Mouse (Mus musculus): ENCODE data around the gene Ctnnbip1. TPM values are rescaled to one million over a fixed set of nuclear protein-coding genes. Genes with fewer than 3 reads are reported as not detected.
A peak's percentile ranks its signal among the peaks of the same experiment; 100 is the strongest.

The Ctnnbip1 gene
- total RNA-seq, 2 experiments from 2014 or later = 6.2 to 9.7 TPM

DNA sequence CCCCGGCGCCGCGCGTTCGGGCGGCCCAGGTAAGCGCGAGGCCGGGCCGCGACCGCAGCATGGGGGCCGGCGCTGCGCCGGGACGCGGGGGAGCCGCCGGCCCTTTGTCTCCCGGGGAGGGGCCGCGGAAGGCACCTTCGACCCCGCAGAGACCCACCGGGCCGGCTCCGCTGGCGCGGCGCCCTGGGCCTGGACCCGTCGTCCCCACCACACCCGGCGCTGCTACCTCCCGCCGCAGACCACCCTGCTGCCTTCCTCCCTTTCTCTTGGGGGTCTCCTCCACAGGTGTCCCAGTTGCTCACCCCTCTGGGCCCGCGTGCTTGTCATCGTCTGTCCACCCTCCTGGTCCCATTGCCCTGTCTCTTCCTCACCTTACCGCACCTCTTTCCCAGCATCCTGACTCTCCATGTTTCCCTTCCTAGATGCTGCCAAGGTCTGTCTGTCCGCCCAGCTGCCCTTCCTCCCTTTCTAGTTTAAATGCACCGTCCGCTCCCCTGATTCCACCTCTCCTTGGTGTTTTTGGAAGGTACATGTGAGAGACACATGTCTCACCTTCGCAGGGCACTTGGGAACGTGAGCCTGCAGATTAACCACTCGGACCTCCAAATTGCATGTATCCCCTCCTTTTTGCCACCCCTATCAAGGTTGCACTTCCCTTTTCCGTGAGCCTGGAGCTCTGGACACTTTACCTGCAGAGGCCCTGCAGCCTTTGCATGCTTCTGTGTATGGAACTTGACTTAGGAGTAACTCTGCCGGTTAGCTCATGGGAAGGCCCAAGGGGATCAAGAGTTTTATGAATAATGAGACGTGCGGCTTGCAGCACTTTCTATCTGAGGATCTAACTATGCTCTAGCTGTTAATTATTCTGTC is 550 bp downstream of the Ctnnbip1 start:
- ATAC-seq (ENCODE audit: poor library complexity, severe bottlenecking) = no peak

DNA sequence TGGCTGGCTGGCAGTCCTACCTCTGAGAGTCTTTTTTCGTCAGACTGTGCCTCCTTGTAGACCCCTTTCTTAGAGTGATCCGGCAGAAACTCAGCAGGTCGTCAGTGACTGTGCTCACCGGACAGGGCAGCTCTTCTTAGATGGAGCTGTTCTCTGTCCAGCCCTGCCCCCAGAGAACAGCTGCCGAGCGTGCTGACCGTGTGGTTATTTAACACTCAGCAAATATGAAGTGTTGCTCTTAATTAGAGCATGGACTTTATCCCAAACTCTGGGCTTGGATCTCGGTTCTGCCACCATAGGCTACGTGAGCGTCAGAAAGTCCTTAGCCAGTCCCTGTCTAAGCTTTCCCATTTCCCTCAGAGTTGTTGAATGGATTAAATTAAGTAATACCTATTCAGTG is 3.2 kb downstream of the Ctnnbip1 start:
- no peak for ATAC-seq (ENCODE audit: poor library complexity, severe bottlenecking)

DNA sequence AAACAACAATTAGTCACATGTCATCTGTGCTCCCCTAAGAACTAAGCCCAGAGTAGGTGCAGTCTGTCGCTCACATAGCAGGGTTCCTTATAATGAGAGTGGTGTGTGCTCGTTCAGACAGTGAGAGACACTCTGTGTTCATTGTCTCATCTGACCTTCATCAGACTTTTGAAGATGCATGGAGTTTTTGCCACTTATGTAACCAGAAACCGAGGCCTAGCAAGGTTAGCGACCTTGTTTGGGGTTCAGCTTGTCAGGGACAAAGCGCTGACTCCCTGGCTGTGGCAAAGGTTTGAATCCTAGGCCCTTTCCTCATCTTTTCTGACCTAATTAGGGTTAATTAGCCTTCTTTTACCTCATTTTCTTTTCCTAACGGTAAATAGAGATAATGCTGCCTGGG is 5.9 kb downstream of the Ctnnbip1 start:
- no peak for ATAC-seq (ENCODE audit: poor library complexity, severe bottlenecking)

DNA sequence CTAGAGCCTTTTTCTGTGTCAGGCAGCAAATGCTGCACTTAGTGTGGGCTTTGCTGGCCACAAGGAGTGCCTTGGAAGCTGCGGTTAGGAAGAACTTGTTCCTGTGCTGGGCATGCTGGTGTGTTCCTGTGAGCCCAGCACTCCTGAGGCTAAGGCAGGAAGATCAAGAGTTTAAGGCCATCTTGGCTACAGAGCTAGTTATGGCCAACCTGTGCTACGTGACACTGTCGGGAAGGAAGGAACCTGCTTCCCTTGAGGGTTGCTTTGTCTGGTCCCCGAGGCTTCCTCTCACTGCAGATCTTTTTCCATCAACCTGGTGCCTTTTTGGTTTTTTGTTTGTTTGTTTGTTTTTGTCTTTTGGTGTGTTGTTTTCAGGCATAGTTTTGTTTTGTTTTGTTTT is 7.1 kb downstream of the Ctnnbip1 start:
- ATAC-seq (ENCODE audit: poor library complexity, severe bottlenecking) = no peak

DNA sequence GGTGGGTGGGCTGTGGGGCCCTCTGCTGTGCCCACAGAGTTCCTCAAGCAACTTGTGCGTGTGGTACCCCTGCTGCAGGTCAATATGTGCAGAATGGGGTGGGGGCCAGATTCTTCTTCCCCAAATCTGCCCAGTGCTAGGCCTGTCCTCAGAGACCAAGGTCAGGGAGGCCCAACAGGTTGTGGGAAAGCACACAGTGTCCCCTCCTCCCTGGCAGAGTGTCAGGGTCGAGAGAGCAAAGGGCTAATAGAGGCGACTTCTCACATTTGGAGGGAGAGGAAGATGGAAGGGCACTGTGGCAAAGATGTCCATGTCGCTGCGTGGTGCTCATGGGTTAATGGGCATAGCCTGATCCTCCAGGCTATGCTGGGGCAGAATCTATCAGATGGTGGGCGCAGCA is 7.8 kb downstream of the Ctnnbip1 start:
- ATAC-seq (ENCODE audit: poor library complexity, severe bottlenecking) = no peak

DNA sequence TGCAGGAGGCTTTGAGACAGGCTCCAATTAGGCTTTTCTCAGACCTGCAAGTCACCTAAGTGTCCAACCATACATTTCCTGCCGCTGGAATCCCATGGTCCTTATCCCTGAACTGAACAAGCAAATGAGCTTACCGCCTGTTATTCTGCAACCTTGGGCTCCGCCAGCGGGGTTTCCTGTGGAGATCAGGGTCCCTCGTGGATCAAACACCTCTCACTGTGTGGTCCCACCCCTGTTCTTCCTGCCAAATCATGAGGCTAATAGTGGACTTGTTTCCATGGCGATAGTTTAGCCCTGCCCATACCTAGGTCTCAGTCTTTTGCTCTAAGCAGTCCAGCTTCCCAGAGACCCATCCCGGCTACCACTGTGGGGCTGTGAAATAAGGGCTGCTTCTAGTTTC is 8.3 kb downstream of the Ctnnbip1 start:
- no peak for ATAC-seq (ENCODE audit: poor library complexity, severe bottlenecking)

DNA sequence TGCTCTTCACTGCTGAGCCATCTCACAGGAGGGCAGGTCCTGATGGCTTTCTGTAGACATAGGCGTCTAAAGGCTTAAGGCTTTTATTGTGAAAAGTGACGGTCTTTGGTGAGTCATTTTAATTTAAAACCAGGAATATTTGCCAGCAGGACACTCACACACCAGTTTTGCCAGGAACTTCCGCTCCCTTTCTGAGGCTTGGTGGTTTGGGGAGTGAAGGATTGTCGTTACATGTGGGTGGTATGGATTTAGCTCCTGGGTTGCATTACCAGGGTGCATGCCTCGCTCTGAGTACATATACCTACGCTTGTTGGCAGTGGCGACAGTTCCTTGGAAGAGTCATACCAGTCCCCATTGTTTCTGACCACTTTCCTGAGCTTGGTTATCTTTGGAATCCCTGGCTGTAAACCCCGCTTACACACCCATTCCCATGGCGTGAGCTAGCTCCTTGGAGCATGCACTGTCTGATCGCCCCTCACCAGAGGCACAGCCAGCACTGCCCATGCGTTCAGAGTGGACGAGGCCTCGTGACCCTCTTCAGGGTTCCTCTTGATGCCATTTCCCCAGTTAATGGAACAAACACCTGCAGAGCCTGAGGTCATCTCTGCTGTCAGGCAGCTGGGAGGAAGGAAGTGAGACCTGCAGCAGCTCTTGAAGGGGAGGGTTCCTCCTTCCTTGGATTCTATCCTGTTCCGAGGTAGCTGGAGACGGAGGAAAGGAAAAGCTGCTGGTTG is 9.8 kb downstream of the Ctnnbip1 start:
- ATAC-seq (ENCODE audit: poor library complexity, severe bottlenecking) = no peak

DNA sequence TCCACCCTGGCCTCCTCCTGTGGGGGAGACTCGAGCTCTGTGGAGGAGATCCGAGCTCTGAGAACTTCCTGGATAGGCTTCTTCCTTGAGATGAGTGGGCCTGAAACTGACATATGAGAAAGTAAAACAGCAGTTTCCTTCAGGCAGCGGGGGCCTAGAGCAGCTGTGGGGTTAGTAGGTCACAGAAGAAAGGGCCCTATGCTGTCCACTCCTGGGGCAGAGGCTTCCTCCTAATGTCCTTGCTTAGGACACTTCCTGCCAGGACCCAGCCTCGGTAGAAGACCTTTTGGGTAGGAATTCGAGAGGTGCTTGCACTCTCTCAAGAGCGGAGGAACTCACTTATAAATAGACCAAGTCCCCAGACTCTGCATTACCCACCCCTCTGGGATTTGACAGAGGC is 11.7 kb downstream of the Ctnnbip1 start:
- no peak for ATAC-seq (ENCODE audit: poor library complexity, severe bottlenecking)

DNA sequence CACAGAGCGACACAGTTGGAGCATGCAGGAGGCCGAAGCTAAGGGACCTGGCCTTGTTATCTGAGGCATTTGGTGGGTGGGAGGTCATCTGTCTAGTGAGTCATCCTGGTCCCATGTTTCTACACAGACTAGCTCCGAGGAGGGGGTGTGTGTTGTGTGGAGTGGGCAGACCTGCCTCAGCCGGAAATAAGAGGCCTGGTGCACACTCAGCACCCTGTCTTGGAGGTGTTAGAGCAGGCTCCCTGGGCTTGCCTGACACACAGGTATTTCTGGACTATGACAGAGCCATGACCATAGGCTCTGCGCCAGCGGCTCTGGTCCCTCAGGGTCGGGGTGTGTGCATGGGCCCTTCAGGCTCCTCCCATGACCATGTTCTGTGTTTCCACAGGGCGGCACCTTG is 21.4 kb downstream of the Ctnnbip1 start:
- ATAC-seq (ENCODE audit: poor library complexity, severe bottlenecking) = no peak

DNA sequence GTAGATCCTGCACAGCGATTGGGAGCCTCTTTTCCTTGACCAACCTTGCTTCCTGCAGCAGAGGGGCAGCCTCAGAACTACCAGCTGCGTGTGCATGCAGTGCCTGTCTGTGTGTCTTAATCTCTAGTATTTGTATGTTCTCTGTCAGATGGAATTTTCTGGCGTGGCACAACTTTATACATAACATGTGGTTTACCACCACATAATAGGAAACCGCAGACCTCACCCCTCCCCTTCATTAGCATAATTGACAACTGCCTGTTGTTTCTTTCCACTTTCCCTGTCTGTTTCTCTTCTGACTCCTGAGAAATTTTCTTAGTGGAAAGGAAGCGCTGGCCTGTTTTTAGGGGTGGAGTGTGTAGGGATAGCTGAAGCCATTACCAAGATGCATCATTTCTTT is 23.9 kb downstream of the Ctnnbip1 start:
- ATAC-seq (ENCODE audit: poor library complexity, severe bottlenecking) = peak; percentile 39; the same call in 1 of the 2 replicates

DNA sequence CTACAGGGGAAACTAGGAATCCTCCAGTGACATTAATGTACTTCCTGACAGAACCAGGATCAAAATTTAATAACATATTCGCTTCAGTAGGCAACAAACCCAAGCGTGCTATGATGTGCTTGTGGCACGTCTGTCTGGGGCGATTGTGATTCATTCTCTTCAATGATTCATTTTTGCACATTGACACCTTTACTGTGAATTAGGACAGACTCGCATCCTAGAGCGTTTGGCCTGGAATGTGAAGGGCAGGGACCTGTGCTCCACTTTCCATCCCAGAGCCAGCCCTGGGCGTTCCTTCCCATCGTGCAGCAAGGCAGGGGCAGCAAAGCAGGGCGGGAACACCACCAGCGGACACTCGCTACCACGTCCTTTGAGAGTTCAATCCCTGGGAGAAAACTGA is 24.4 kb downstream of the Ctnnbip1 start:
- no peak for ATAC-seq (ENCODE audit: poor library complexity, severe bottlenecking)

DNA sequence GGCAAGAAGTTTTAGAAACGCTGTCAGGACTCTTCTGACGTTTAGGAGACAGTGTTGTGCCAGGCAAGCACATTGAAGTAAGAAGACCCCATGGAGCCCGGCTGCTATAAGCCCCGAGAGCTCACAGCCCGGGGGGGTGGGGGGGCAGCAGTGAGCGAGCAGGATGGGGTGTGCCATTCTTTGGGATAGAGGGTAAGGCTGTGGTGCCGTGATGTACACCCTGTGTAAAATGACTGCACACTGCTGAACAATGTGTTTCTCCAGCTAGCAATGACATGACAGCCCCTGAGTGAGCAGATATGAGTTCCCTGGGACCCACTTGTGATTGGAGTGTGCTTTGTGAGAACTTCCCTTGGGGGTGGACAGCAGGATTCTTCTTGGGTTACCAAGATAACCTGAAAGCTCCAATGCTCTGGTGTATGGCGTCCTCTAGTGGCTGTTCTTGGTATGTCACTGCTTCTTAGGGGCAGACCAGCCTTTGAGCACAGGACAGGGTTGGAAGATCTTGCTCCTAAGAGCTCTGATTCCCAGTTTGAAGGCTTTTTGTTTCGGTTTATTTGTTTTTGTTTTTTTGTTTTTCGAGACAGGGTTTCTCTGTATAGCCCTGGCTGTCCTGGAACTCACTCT is 25.0 kb downstream of the Ctnnbip1 start:
- peak; percentile 85 for ATAC-seq (ENCODE audit: poor library complexity, severe bottlenecking)

DNA sequence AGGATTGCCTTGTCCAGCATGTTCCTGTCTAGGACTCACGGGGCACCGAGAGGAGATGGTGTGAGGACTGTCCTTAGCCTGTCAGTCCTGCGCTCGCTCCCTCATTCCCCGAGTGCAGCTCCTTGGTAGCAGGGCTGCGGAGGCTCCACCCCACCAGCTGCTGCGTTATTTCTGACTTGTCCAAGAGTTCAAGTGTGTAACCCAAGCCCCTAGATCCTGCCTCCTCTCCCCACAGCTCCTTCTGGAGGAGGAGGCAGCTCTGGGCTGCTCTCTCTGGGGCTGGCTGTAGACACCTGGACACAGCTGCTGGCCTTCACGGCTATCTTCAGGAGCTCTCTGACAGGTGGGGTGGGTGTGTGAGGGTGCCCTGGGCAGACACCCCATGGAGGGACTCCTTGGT is 26.9 kb downstream of the Ctnnbip1 start:
- no peak for ATAC-seq (ENCODE audit: poor library complexity, severe bottlenecking)

DNA sequence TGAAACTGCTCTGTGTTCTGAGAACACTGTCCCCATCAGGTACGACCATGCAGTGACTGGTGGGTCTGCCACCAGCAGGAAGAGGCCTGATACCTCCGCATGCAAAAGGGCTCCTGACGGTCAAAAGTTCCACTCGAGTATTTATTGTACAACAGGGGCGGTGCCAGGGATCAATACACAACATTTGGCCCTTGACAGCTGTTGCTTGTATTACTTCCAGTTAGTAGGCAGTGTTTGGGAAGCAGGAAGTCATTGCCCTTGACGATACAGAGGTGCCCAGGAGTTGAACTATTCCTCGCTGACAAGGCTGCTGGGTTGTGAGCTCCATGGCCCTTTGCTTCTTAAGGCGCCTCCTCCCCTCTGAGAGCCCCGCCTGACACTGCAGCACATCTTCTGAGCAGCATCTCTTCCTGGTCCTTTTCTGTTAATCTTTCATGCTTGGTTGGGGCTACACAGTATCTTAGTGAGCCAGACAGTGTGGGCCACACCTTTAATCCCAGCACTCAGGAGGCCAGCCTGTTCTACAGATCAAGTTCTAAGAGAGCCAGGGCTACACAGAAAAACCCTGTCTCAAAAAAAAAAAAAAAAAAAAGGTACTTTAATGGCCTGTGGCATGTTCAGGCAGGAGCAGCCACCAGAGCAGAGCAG is 28.9 kb downstream of the Ctnnbip1 start:
- no peak for ATAC-seq (ENCODE audit: poor library complexity, severe bottlenecking)

DNA sequence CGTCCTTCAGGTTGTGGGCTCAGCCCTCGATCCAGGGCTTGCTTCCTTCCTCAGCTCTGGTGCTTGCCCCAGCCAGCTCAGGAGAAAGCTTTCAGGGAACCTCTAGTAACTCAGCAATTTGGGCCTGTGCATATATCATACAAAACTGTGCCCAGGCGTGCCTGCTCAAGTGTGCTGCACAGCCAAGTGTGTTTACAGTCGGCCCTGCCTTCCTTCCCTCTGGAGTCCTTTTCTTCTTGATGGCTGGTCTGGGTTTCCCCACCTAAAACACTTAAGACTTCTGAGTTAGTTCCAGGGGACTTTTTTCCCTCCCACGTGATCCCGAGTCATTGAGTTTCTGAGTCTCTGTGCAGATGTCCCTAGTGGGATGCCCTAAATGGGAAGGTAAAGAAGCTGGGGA is 29.5 kb downstream of the Ctnnbip1 start:
- no peak for ATAC-seq (ENCODE audit: poor library complexity, severe bottlenecking)

DNA sequence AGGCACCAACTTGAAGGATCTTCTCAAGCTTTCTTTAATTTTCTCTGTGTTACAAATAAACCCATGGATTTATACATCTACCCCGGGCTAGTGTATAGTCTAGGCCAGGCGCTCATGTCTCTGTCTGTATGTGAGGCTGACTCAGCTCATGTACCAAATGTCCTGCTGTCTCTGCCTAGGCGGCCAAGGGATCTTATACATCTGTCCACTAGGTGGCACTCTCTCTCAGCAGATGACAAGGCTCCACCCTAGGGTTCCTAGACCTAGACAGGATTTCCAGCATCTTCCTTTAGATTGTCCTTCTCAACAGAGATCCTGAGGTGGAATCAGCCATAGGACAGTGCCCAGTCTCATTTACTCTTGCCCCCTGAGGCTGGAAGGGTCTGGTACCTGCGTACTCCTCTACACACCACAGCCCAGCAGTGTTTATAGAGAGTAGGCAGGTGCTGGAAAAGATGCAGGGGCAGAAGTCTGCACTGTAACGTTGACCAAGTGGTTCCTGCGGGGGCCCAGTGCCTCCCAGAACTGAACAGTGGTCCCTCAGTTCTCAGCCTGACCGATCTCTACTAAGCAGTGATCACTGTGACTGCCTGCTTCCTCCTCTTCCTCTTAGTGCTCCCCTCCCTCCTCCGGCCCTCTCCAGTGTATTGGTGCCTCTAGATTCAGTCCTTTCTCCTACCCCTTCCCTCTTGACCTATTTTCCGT is 31.3 kb downstream of the Ctnnbip1 start:
- peak; percentile 84 for ATAC-seq (ENCODE audit: poor library complexity, severe bottlenecking)

DNA sequence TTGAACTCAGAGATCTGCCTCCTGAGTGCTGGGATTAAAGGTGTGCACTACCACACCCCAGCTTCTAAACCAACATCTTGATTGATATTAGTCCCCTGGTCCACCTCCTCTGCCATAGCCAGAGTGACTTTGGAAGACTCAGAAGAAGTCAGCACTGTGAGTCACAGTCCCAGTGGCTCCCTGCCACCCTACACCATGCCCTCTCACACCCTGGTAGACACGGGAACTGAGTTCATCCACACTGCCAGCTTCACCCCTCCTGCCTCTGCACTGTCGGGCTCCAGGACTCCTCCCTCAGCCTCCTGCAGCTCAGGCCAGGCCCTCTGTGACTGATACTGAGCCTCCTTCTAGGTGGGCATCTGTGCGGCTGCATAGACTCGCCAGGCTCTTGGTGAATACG is 32.8 kb downstream of the Ctnnbip1 start:
- ATAC-seq (ENCODE audit: poor library complexity, severe bottlenecking) = no peak

DNA sequence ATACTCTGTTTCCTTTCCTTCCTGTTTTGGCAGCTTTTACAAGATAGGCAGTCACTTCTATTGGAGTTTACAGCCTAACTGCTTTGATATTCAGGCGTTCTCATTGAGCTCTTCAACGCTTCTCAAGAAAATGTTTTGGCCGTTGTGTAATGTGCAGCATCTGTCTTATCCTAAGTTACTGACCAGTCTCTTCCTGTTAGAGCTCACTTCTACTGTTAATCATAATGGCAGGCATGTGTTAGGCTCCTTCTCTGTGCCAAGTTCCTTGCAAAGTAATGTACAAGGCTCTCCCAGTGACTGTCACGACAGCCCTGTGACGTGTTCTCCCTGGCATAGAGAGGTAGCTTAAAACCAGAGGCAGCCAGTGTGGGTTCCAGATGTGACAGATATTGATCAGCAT is 33.7 kb downstream of the Ctnnbip1 start:
- no peak for ATAC-seq (ENCODE audit: poor library complexity, severe bottlenecking)

DNA sequence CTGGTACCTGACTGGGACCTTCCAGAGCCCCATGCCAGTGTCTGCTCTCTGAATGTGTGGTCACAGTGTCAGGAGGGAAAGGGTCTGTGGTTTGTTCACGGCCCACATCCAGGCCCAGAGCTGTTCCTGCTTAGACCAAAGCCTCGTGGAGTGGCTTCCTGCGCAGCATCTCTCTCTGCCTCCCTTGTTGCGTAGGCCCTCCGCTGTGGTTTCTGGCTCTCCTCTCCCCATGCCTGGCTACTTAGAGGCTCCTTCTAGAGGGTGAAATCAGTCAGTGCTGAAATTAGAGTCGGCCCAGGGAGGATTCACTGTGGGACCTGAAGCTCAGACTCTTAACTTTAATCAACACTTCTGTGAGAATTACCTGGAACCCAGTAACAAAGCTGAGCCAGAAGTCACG is 35.8 kb downstream of the Ctnnbip1 start:
- ATAC-seq (ENCODE audit: poor library complexity, severe bottlenecking) = no peak

DNA sequence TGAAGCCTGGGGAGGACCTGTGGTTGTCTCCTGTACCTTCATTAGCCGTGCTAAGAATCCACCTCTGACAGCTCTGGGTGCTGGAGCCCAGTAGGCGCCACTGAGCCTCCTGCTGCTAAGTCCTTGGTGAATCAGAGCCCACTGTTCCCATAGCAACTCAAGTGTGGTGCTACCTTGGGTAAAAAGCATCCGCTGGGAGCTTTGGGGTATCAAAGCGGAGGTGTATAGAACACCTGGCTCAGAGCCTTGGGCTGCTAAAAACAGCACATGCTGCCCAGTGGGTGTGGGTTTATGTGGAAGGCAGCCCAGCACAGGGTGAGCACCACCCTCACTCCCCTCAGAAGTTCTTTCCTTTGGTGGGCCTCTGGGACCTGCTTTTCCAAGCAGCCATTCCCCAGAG is 38.1 kb downstream of the Ctnnbip1 start:
- ATAC-seq (ENCODE audit: poor library complexity, severe bottlenecking) = no peak

DNA sequence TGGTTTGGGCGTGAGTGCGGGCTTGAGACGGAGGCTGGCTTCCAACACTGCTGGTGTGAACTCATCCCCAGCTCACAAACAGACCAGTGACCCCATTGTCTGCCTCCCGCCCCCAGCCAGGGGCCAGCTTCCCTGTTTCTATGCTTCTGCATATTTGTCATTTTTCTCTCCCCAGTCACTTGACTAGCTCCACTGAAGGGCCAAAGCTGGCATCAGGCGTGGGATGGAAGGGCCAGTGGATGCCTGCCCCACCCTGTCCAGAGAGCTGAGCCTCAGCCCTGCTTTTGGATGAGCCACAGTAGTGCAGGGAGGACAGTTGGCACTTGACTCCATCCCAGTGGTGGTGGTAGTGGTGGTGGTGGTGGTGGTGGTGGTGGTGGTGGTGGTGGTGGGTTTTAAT is 39.9 kb downstream of the Ctnnbip1 start:
- no peak for ATAC-seq (ENCODE audit: poor library complexity, severe bottlenecking)

Data from megakaryocyte, adult 5-6 weeks (primary cell).